Mouse (Mus musculus): ENCODE data around the gene Gm27021. TPM values are rescaled to one million over a fixed set of nuclear protein-coding genes. Genes with fewer than 3 reads are reported as not detected.

The Gm27021 gene
- polyA plus RNA-seq, 1 experiment from 2014 or later = 4.0 TPM

DNA sequence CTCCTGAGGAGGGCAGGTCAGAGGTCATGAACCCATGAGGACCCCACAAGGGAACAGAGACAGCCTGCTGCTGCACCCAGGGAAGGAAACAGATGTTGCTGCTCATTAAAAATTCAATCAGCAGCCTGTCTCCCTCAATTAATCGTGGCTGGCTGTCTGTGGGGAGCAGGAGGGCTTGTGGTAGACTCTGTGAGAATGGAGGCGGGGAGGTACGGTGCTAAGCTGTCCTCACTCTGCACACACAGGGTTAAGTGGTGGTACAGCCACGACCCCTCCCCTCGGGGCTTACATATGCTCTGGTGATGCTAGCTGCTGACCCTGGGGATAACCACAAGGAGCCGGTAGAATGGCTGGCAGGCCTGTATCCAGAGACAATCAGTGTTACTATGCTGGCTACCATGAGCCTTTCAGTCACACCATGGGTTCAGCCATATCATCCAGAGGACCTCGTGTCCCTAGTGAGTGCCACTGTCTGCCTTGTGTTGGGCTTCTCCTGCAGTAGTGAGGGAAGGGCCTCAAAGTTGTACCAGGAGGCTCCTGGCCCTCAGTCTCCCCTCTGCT, 102.6 kb downstream of the Gm27021 start:
- no peak for DNase-seq (ENCODE audit: extremely low spot score, low spot score)
- H3K9me3 ChIP-seq = peaks cover 12% of the 10 kb centered on the region; the same call in 1 of the 2 replicates
- peak overlapping the region; percentile 78 for H3K27ac ChIP-seq
- 16% methylated on average over 7 of the region's 7 CpGs for WGBS
- no peak overlapping the region for H3K4me3 ChIP-seq
- peaks cover 14% of the 10 kb centered on the region for H3K27me3 ChIP-seq (ENCODE audit: poor library complexity, severe bottlenecking)
- H3K36me3 ChIP-seq (replicated peaks) = peaks cover 69% of the 10 kb centered on the region
- peaks cover 82% of the 10 kb centered on the region for H3K4me1 ChIP-seq

DNA sequence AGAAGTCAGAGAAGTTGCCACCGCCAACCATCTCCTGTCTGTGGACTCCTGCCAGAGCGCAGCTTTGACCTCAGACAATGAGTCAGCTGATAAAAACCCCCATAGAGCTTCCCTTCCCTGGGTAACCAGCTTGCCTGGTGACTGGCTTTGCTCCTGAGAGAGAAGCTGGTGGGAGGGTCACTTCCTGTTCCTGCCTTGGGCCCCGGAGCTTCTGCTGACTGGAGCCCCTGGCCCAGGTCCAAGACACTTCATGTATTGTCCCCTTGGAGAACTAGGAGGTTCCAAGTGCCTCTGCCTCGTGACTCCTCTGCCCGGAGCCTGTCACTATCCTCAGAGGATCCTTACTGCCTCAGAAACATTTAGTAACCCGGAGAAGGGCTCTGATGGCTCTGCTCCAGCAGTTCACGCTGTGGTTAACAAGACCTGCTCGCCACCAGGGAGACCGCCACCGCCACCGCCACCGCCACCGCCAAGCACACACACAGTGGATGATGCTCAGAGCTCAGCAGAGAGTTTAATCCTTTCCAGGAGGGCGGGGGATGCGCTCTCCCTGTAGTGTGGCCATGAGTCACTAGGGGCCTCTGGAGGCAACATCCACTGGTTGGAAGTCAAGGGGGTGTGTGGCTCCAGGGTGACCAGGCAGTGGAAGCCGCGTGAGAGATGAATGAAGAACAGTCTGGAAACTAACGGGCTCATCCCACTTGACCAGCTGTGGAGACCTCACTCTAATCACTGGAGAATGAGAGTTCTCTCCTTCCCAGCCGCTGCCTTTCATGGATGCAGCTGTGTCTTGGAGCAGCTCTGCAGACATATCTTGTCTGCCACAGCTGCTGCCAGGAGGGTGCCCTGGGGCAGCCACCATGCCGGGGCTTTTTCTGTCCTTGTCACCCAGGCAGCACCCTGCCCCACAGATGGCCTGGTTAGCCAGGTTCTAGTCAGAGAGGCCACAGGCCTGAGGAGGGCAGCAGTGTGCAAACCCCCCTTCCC, 103.7 kb downstream of the Gm27021 start:
- Histone ChIP-seq H3K4me1 (peaks cover 84% of the 10 kb centered on the region), H3K27me3 (ENCODE audit: poor library complexity, severe bottlenecking) (peaks cover 14% of the 10 kb centered on the region), H3K4me3 (peak overlapping the region; percentile 24; the same call in 1 of the 2 replicates), H3K27ac (peak overlapping the region; percentile 80), H3K9me3 (peaks cover 12% of the 10 kb centered on the region; the same call in 1 of the 2 replicates), H3K36me3 (replicated peaks) (peaks cover 58% of the 10 kb centered on the region)
- peak; percentile 67 for DNase-seq (ENCODE audit: extremely low spot score, low spot score)
- WGBS = 25% methylated on average over 20 of the region's 20 CpGs

DNA sequence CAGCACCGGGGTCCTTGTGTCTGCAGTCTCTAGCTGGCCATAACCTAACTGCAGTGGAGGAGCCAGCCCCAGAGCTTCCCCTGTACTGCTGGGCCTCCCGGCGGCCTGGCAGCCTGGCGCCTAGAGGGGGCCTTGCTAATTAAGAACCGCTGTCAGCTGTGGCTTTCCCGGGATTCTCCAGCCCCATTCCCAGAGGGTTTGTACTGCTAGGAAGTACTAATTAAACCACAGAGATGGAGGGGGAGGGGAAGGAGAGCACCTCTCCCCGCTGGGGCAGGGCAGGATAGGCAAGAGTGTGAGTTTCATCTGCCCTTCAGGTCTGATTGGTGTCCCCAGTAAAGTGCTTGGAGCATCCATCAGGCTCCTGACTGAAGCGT, 104.5 kb downstream of the Gm27021 start:
- Histone ChIP-seq H3K4me3 (peak overlapping the region; percentile 24; the same call in 1 of the 2 replicates), H3K4me1 (peaks cover 92% of the 10 kb centered on the region), H3K9me3 (peaks cover 5% of the 10 kb centered on the region; the same call in 1 of the 2 replicates), H3K36me3 (replicated peaks) (peaks cover 55% of the 10 kb centered on the region), H3K27ac (peak overlapping the region; percentile 80), H3K27me3 (ENCODE audit: poor library complexity, severe bottlenecking) (peaks cover 19% of the 10 kb centered on the region)
- DNase-seq (ENCODE audit: extremely low spot score, low spot score) = peak; percentile 64
- WGBS = 7% methylated on average over 8 of the region's 8 CpGs

DNA sequence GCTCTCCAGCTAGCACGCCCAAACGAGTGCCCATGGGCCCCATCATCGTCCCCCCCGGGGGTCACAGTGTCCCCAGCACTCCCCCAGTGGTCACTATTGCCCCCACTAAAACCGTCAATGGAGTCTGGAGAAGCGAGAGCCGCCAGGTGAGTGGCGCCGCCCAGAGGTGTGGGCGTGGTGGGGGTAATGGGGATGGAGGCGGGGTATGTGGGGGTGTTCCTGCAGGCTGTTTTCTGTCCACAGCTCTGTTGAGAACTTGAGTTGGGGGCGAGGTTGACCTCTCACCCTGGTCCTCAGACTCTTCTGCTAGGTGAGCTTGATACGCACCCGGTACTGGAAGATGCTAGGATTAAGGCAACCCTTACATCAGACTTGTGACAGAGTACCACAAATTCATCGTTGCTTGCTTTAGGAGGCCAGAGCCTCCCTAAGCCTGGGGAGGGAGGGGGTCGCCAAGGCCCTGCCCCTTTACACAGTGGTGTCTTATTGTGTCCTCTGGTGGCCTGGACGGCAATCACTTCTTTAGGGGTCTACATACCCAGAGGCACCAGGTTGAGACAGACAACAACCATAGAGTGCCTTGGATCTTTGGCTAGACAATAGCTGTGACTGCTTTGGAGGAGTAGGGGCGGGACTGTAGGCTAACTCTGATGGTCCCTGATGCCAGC, 105.1 kb downstream of the Gm27021 start:
- Histone ChIP-seq H3K27me3 (ENCODE audit: poor library complexity, severe bottlenecking) (peaks cover 24% of the 10 kb centered on the region), H3K27ac (peak overlapping the region; percentile 80), H3K4me1 (peaks cover 94% of the 10 kb centered on the region), H3K4me3 (peak overlapping the region; percentile 24; the same call in 1 of the 2 replicates), H3K36me3 (replicated peaks) (peaks cover 50% of the 10 kb centered on the region), H3K9me3 (no peaks in the 10 kb centered on the region; the same call in 1 of the 2 replicates)
- 76% methylated on average over 18 of the region's 18 CpGs for WGBS
- DNase-seq (ENCODE audit: extremely low spot score, low spot score) = no peak

DNA sequence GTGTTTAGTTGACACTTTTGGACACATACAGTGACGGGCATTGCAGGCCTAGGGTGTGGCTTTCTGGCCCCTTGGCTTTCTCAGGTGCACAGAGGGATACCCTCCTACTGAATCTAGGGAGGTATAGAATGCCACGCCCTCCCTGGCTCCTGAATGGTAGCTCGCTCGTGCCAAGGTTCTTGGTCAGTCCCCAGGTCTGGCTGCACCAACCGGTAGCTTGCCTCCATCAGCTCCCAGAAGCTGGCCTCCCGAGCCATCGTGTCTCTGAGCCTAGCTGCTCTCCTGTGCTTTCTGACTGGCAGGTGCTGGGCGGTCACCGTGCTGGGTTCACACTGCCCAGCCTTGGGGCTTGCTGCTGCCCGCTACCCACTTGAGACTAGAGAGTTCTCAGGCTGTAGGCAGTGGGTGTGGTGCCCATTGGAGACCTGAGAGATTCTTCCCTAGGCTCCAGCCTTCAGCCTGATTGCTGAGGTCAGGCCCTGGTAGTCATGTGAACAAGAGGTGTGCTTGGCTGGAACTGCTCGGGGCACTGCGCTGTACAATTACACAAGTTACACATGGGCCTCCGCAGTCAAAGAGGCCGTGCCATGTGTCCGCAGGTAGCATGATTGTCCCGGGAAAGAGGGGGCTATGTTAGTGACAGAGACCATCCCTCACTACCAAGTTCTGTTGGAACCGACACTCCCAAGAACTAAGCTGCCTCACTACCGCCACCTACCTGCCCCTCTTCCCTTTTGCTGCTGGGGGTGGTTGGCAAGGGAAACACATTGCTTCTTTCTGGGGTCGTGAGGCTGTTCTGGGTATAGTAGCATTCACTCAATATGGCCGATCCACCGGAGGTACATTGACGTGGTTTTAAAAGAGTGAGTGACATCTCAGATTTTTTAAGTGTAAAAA, 106.1 kb downstream of the Gm27021 start:
- H3K27me3 ChIP-seq (ENCODE audit: poor library complexity, severe bottlenecking) = peaks cover 29% of the 10 kb centered on the region
- no peak overlapping the region for H3K4me3 ChIP-seq
- H3K9me3 ChIP-seq = no peaks in the 10 kb centered on the region
- 84% methylated on average over 22 of the region's 22 CpGs for whole genome bisulfite sequencing
- peak overlapping the region; percentile 80; the same call in 1 of the 2 replicates for H3K27ac ChIP-seq
- peaks cover 100% of the 10 kb centered on the region for H3K4me1 ChIP-seq
- peaks cover 40% of the 10 kb centered on the region for H3K36me3 ChIP-seq (replicated peaks)
- DNase-seq (ENCODE audit: extremely low spot score, low spot score) = no peak

- H3K4me1 ChIP-seq = peaks cover 100% of the 10 kb centered on the region
- peak overlapping the region; percentile 15; the same call in 1 of the 2 replicates for H3K4me3 ChIP-seq
- peaks cover 39% of the 10 kb centered on the region for H3K36me3 ChIP-seq (replicated peaks)
- no peaks in the 10 kb centered on the region for H3K9me3 ChIP-seq
- WGBS = 68% methylated on average over 5 of the region's 5 CpGs
- no peak for DNase-seq (ENCODE audit: extremely low spot score, low spot score)
- H3K27me3 ChIP-seq (ENCODE audit: poor library complexity, severe bottlenecking) = peaks cover 25% of the 10 kb centered on the region
- H3K27ac ChIP-seq = peak overlapping the region; percentile 86
Measured at GRCm38 (mm10) chr8:120560535-120560934, 107.3 kb downstream of the Gm27021 start.

DNA sequence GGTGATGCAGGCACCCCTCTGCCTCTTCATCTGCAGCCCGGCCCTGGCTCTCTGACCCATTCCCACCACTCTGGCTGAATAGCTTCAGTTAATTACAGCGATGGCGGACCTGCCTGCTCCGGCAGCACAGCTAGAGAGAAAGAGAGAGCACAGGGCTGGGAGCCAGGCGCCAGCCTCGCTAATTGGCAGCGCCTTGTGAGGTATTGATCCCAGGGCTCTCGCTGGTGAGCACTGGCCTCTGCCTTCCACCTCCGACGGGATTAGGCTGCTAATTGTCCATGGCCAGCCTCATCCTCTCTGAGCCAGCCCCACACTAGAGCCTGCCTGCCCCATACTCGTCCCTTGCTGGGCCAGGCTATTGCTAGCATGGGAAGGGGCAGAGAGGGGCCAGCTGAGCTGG, 108.2 kb downstream of the Gm27021 start:
- Histone ChIP-seq H3K9me3 (no peaks in the 10 kb centered on the region), H3K4me1 (peaks cover 100% of the 10 kb centered on the region), H3K36me3 (replicated peaks) (peaks cover 47% of the 10 kb centered on the region), H3K27ac (peak overlapping the region; percentile 86), H3K27me3 (ENCODE audit: poor library complexity, severe bottlenecking) (peaks cover 28% of the 10 kb centered on the region), H3K4me3 (peak overlapping the region; percentile 15; the same call in 1 of the 2 replicates)
- peak; percentile 82 for DNase-seq (ENCODE audit: extremely low spot score, low spot score)
- 13% methylated on average over 11 of the region's 11 CpGs for WGBS

Other genes with a start within 250 kb of the Gm27021 start
- 154 and 158 TPM in 2 replicates for gene Gins2, start 78.8 kb downstream of the Gm27021 start, polyA plus RNA-seq (2016; fragmentation: Nextera tagmentation; extraction: Ambion mirVana)
- gene 1190005I06Rik, start 20.4 kb downstream of the Gm27021 start, polyA plus RNA-seq (2016; fragmentation: Nextera tagmentation; extraction: Ambion mirVana) = 2.3 and 2.8 TPM in 2 replicates
- gene Cox4i1, start 143 bp upstream of the Gm27021 start, polyA plus RNA-seq (2016; fragmentation: Nextera tagmentation; extraction: Ambion mirVana) = 865 and 885 TPM in 2 replicates
- gene Emc8, start 494 bp upstream of the Gm27021 start, polyA plus RNA-seq (2016; fragmentation: Nextera tagmentation; extraction: Ambion mirVana) = 379 and 400 TPM in 2 replicates
- gene Irf8, start 68.3 kb upstream of the Gm27021 start, polyA plus RNA-seq (2016; fragmentation: Nextera tagmentation; extraction: Ambion mirVana) = 4.5 and 5.0 TPM in 2 replicates

All from forebrain, embryonic 10.5 days (tissue).